Mouse (Mus musculus) small intestine, adult 10 weeks (tissue): ENCODE results near the gene Gm17374. TPM values are rescaled to one million over a fixed set of nuclear protein-coding genes. Genes with fewer than 3 reads are reported as not detected.

ENCODE experiments used
- polyA plus RNA-seq: library from polyadenylated mRNA; stranded (reverse); fragments of 350-450 nt; fragmentation: Illumina TruSeq; extraction: RNeasy Lipid Tissue Mini Kit (QIAGEN cat#74804); gene quantifications from one replicate; pipeline ENCODE4 v1.2.3, GENCODE M21; 2014; ENCODE audit warnings: low replicate concordance

Gm17374 gene
- polyA plus RNA-seq = not detected

GRCm38 (mm10) chr2:140151743-140152142 lies at the start of gene Gm17374:
TSS of gene Gm17374 (plus strand) at chr2:140152043.

GRCm38 (mm10) chr2:140170127-140170802 lies 18.4 kb downstream of the Gm17374 start, which contains the start of the genes Esf1 and Ndufaf5:
TSS of gene Esf1 (minus strand) at chr2:140170564.
TSS of gene Ndufaf5 (plus strand) at chr2:140170649.

Other genes with a start within 250 kb of the Gm17374 start
- 8.5 TPM for gene Tasp1, start 85.2 kb upstream of the Gm17374 start, polyA plus RNA-seq
- gene Esf1, start 18.5 kb downstream of the Gm17374 start, polyA plus RNA-seq = 35.6 TPM
- 16.1 TPM for gene Ndufaf5, start 18.6 kb downstream of the Gm17374 start, polyA plus RNA-seq
- not detected for gene Sel1l2, start 237.7 kb downstream of the Gm17374 start, polyA plus RNA-seq
- 19.5 TPM for gene Macrod2, start 243.3 kb downstream of the Gm17374 start, polyA plus RNA-seq